Mouse (Mus musculus): ENCODE measurements at regions not wholly inside any gene's neighbourhood (a gene's known extent, or its start where the extent isn't known, plus 50 kb on each side); places are given as distances from the start of the nearest gene placed in this dataset.

DNA sequence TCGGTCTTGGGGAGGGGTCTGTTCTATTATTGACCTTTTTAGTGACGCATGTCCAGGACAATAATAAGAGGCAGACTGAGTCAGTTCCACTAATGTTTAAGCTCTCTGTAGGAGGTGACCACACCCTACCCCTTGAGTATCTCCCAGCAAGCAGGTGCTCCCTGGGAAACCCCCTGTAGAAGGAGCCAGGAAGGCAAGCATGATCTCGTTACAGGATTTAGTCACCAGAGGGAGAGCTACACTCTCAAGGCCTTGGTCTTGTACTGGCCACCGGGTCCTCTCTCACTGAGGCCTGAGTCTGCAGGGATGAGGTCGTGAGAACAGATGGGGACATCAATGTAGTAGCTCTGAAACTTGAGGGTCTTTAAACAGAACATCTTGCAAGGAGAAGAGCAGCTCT, 55.3 kb upstream of the Ccnd2 start:
- no peak for DNase-seq (ENCODE audit: inconsistent age in 2 of 2, low spot score in 1 of 2)

DNA sequence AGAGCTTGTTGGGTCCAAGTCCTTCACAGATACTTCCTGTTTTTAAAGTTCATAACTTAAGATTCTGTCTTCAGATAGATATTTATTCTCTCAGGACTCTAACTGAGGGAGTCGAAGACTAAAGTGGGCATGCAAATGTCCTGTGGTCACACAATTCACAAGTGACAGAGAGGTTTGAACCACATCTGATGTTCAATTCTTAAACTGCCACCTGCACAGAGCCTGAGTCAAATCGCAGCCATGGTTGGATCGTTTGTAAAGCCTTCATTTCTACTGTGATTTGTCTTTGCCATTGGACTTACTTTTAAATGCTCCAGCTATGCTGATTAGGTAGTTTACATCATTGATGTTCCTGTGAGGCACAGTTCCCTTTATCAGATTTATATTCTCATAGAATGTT, 61.4 kb upstream of the Ccnd2 start:
- DNase-seq (ENCODE audit: inconsistent age in 2 of 2, low spot score in 1 of 2) = no peak

GRCm38 (mm10) chr6:127215915-127216314, 63.9 kb upstream of the Ccnd2 start:
- no peak for DNase-seq (ENCODE audit: inconsistent age in 2 of 2, low spot score in 1 of 2)

- DNase-seq (ENCODE audit: inconsistent age in 2 of 2, low spot score in 1 of 2) = no peak
Observed at GRCm38 (mm10) chr6:127218634-127219445, 66.8 kb upstream of the Ccnd2 start.

GRCm38 (mm10) chr6:127219446-127219802, 67.4 kb upstream of the Ccnd2 start:
- DNase-seq (ENCODE audit: inconsistent age in 2 of 2, low spot score in 1 of 2) = no peak

DNA sequence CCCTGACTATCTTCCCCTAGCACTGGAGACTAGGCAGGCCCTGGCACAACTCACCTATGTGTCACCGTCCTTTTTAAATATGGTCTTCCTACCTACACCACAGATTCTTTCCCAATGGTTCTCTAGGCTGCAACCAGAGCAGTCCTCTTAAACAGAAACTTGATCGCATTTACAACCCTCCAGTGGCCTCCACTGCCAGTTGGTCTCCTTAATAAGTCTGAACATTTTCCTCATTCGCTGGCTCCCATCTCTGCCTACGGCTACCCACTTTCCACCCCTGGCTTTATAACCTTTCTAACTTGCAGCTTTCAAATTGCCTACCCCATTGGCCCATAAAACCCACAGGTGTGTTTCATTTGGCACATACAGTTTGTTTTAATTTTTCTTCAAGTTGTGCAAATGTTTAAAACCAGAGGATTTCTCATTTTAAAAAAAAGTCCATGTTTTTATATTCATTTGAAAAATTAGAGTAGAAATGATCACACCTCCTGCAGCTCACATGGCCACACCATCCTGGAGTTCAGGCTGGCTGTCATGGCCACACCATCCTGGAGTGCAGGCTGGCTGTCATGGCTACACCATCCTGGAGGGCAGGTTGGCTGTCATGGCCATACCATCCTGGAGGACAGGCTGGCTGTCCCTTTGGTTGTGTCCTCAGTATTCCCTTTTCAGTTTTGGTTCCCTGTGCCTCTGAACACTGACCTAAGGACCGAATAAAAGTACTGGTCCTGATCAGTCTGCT, 74.4 kb upstream of the Ccnd2 start:
- DNase-seq (ENCODE audit: inconsistent age in 2 of 2, low spot score in 1 of 2) = no peak

DNA sequence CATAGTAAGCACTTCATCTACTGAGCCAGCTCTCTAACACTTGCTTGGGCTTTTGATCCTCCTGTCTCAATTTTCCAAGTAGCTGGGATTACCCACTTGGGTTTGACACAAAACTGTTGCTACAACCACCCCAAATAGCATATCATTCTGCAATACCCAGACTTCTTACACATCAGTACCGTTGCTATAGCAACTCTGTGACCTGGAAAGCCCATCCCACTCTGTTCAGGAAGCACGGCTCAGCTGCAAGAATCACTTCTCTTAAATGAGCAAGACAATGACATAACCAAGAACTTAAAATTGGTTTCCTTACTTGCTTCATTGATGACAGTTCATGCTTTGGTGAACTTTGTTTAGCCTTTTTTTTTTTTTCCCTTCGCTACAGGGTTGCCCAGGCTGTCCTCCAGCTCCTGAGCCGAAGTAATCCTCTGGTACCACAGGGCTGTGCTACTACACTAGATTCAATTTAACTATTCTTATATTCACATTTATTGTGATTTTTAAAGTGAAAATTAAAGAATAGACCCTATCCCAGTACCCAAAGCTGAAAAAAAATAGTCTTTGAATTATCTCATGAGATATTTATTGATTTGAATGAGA, 84.6 kb upstream of the Ccnd2 start:
- DNase-seq (ENCODE audit: inconsistent age in 2 of 2, low spot score in 1 of 2) = no peak

DNA sequence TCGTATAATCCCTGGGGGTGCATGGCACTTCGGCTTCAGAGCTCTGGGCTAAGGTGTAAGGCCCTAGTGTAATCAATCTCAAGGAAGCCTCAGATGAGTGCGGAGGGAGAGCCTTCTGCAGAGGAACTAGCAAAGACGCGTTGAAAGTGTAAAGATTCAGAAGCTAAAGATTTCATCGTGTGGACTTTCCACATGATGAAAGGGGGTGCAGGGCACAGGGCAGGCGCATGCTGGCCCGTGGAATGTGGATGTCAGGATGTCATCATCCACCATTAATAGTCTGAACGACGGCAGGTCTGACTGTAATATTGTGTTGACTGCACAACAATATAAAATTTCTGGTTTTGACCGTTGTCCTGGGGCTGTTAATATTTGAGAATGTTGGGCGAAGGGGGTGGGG, 85.2 kb upstream of the Ccnd2 start:
- DNase-seq (ENCODE audit: inconsistent age in 2 of 2, low spot score in 1 of 2) = no peak

DNA sequence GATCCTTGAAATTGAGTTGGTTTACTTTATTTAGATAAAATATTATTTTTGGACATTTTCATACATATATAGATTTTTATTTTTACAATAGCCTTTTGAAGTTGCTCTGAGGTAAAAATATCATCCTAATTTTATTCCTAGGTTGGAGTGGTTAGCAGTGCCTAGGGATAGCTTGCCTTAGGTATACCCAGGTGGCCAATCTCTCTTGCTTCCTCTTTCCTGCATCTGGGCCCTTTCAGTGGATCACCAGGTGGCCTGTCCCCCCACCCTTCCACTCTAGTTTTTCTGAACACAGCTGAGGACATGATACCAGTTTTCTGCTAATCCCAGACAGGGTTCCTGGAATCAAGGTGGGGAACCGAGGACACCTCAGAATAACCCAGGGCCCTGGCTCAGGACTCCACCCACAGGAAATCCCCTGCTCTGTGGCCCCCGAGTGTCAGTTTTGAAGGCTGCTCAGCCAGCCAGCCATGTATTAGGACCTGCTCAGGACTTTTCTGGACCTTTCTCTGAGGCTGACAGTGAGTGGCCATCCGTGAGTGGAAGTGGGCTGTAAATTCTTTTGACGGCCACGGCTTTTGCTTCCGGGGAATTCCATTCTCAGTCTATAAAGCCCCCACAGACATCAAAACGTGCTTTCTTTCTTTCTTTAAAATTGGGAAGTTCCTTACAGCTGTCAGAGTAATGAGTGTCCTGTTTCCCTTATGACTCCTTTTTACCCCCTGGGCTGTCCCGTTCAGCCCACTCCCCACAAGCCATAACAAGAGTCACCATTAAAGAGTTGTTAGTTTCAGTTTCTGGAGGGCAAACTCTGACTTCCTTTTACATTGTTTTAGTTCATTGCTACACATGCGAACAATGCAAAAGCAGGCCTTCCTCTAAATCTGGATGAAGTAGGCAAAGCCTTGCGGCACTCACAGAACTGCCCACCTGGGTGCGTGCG, 87.8 kb upstream of the Ccnd2 start:
- no peak for DNase-seq (ENCODE audit: inconsistent age in 2 of 2, low spot score in 1 of 2)

DNA sequence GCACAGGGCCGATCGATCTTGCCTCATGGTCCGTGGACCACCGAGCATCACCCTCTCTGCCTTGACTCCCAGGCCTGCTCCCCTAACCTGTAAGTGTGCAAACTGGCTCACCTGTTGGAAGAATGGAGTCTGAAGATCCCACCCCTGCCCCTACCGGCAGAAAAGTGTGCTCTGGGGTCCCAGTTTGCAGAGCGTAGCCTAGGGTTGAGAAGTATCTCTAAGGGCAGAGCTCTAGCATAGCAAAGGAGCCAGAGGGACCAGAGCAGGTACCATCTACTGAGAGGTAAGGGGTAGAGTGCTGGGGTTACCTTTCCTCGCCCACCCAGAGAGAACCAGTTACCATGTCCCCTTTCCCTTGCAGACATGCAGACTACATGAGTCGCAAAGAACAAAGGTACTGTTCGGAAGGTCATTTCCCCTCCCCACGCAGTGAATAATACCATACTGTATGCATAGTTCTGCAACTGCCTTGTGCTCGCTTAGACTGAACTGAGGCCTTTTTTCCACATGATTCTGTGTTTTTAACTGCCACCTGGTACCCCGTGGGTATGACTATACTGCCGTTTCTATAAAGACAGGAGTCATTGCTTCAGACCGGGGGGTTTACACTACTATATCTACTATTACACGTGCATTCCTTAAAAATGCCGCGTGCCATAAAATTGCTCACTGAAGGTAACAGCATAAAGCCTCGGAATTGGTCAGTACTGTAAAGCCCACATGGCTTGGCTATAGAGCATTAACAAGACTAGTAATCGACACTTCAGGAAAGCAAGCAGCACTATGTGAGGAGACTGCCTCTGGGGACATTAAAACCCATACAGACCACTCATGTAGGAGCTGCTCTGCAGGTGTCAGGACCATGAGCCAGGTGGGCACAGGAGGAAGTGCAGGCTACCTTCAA, 88.7 kb upstream of the Ccnd2 start:
- no peak for DNase-seq (ENCODE audit: inconsistent age in 2 of 2, low spot score in 1 of 2)

DNA sequence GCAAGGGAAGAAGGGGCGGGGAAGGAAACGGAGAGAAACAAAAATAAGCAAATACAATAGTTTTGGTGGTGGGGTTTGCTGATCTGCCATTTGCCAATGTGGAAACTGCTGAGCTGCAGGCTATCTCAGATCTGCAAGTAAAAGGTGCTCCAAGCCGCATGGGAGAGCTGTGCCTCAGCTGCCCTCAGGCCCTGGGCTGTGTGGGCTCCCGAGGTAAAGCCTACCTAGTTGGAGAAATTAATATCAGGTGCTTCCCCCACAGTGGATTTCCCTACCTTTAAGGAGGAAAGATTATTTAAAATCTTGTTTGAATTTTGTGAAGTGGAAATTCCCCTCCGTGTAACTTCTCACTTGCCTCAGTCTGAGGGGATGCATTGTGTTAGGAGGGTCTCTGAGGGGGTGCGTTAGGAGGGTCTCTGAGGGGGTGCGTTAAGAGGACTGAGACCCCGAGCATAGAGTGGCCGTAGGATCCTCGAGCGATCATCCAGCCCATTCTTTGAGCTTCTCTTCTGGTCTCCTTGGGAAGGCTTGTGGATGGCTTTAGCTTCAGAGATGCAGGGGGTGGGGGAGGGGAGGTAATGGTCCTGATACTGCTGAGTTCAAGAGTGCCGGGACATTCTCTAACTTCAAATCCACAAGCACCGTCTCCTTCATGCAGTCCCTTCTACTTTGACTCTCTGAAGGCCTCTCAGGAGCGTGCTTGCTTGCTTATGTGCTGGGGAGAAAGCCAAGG, 89.9 kb upstream of the Ccnd2 start:
- DNase-seq (ENCODE audit: inconsistent age in 2 of 2, low spot score in 1 of 2) = no peak

GRCm38 (mm10) chr6:127243032-127243431, 91.0 kb upstream of the Ccnd2 start:
- no peak for DNase-seq (ENCODE audit: inconsistent age in 2 of 2, low spot score in 1 of 2)

GRCm38 (mm10) chr6:127245814-127246440, 93.9 kb upstream of the Ccnd2 start:
- DNase-seq (ENCODE audit: inconsistent age in 2 of 2, low spot score in 1 of 2) = peak; percentile 16 to 42

DNA sequence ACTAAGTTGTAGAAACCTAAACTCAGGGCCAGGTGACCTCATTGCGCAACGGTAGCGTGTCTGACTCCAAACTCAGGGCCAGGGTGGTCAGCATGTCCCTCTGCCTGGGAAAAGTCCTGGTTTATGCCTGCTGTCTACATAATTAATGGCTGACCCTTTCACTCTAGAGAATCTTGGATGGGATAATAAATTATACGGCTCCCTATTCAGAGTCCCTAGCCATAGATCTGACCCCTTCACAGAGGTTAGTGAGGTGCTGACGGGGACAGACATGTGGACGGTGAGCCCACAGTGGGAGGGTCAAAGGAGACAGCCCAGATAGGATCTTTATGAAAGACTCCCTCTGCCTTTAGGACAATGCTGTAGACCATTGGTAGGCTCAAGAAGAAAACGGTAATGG, 94.7 kb upstream of the Ccnd2 start:
- DNase-seq (ENCODE audit: inconsistent age in 2 of 2, low spot score in 1 of 2) = no peak

GRCm38 (mm10) chr6:127247343-127247742, 95.3 kb upstream of the Ccnd2 start:
- DNase-seq (ENCODE audit: inconsistent age in 2 of 2, low spot score in 1 of 2) = no peak

DNA sequence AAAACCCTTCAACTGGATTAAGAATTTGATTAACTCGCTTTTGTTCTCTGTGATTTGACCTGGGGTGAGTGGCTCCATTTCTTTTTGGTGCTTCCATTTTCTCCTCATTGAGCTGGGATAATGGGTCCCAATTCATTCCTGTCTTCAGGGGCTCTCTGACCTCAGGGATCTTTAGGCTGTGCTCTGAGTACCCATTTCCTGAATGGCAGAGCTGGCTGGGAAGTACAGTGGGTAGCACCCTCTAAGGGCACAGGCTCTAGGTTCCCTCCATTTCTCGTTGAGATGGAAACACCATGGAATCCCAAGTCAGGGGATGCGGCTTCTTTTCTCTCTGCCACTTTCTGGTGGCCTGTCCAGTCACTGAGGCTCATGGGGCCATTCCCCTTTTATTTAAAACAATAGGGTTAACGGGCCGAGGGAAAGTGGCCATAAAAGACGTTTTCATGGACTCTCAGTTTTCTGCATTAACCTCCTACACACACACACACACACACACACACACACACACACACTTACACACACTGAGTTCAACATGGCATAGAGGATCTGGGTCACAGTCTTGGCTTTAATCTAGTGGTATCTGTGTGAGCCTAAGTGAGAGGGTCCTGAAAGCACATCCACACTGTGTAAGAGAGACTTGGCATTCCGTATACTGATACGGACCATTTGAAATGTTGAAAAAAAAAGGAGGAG, 98.3 kb upstream of the Ccnd2 start:
- DNase-seq (ENCODE audit: inconsistent age in 2 of 2, low spot score in 1 of 2) = no peak

GRCm38 (mm10) chr6:127250874-127251670, 99.1 kb upstream of the Ccnd2 start:
- no peak for DNase-seq (ENCODE audit: inconsistent age in 2 of 2, low spot score in 1 of 2)

DNA sequence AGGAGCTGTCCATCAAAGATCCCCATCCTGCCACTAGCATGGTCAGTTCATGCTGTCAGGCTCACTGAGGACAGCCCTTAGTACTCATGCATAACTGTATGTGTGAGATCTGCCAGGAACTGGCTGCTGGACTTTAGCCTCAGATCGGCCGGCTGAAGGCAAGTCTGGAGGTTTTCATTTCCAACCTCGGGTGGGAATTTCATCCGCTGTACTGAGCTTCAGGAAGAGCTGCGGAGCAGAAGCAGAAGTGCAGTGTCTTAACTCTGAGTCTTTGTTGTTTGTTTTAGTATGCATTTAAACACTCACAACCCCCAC, 99.6 kb upstream of the Ccnd2 start:
- DNase-seq (ENCODE audit: inconsistent age in 2 of 2, low spot score in 1 of 2) = no peak
